Comparison of ENCODE assay signal across 12 mouse cellular contexts in the genomic region with DNA sequence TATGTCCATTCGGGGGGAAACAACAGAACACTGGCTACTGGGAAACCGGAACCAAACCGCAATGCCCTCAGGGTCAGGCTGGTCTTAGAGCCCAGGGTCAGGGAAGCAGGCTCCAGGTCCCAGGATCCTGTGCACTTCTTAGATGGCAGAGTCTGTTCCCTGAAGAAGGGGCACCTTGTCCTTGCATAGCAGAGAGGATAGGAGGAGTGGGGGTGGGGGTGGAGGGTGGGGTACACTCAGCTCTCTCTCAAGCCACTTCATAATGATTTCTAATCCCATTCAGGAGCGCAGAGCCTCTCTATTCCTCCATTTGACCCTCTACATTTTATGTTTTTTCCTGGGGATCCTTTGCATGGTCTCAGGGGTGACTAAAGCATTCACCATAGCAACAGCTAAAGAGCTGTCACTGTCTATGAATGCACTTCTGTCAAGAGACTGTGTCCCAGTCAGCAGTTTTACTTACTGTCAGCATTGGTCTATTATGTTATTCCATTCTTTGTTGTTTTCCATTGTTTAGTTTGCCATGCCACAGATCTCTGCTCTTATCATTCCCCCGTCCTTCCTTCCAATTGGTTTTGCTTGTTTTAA.
"Had no signal": no experiment of that assay in that cellular context is flagged by ENCODE, and none has a peak within 500 bp of the region (broad histone marks: within the 10 kb centered on the region; RNA-seq: fewer than 3 reads in every experiment).

No protein-coding gene starts in this region.

- H3K27me3 ChIP-seq: kidney, embryonic 15.5 days; limb, embryonic 13.5 days; neural tube, embryonic 15.5 days had no signal

- H3K9me3 ChIP-seq: kidney, embryonic 15.5 days; limb, embryonic 13.5 days; neural tube, embryonic 15.5 days had no signal

- H3K9ac ChIP-seq: kidney, embryonic 15.5 days; limb, embryonic 13.5 days; liver, embryonic 14.5 days; neural tube, embryonic 15.5 days had no signal

- H3K27ac ChIP-seq: kidney, embryonic 15.5 days; limb, embryonic 13.5 days; liver, embryonic 14.5 days; neural tube, embryonic 15.5 days had no signal

- H3K4me1 ChIP-seq: kidney, embryonic 15.5 days; limb, embryonic 13.5 days had no signal

- DNase-seq: kidney, adult 2 months; kidney, postnatal 14 days; left cerebral cortex, postnatal 4 days; lung, adult 18-20 months; right cerebral cortex, postnatal 4 days; spleen, adult 18-20 months; thymus, adult 18-20 months; thymus, postnatal 14 days had no signal

- H3K4me3 ChIP-seq: kidney, embryonic 15.5 days; limb, embryonic 13.5 days; neural tube, embryonic 15.5 days had no signal

- H3K4me2 ChIP-seq: kidney, embryonic 15.5 days; limb, embryonic 13.5 days; neural tube, embryonic 15.5 days had no signal

- H3K36me3 ChIP-seq: kidney, embryonic 15.5 days; limb, embryonic 13.5 days; neural tube, embryonic 15.5 days had no signal
